Mouse (Mus musculus) cerebellum, adult 2 months (tissue): ENCODE measurements around the gene Acr. TPM values are rescaled to one million over a fixed set of nuclear protein-coding genes. Genes with fewer than 3 reads are reported as not detected.

Source experiments
- DNase-seq, 2 experiments: peaks; one replicate each; pipeline ENCODE4 v3.0.0; 2021
- H3K27ac ChIP-seq: fragments of 200-500 bp; 2 replicates; pipeline ENCODE4 v1.5.1; 2012; ENCODE audit warnings: low read length, control low read depth, inconsistent platforms; ENCODE audit not compliant: insufficient read depth
- H3K27me3 ChIP-seq: fragments of 200-500 bp; 2 replicates; pipeline ENCODE4 v1.6.1; 2012; ENCODE audit warnings: inconsistent platforms, mild to moderate bottlenecking, low read length, moderate library complexity; ENCODE audit not compliant: control insufficient read depth, insufficient read depth
- H3K4me1 ChIP-seq: fragments of 200-500 bp; 2 replicates; pipeline ENCODE4 v1.6.1; 2011; ENCODE audit warnings: low read length; ENCODE audit not compliant: control insufficient read depth, insufficient read depth
- H3K4me3 ChIP-seq: fragments of 200-500 bp; replicated peaks from 2 replicates; pipeline ENCODE3; 2011; ENCODE audit warnings: mild to moderate bottlenecking, low read depth, low read length, control low read depth; ENCODE audit not compliant: insufficient read depth
- CTCF ChIP-seq: fragments of 200-500 bp; IDR thresholded peaks from 2 replicates; pipeline ENCODE4 v1.5.1; 2011; ENCODE audit warnings: low read depth, mild to moderate bottlenecking, control low read depth, low read length, moderate library complexity, borderline replicate concordance; ENCODE audit not compliant: insufficient read depth
- POLR2A ChIP-seq: fragments of 200-500 bp; IDR thresholded peaks from 2 replicates; pipeline ENCODE4 v1.6.1; 2011; ENCODE audit warnings: low read length, control low read depth, borderline replicate concordance; ENCODE audit not compliant: insufficient read depth
- WGBS: fragments of 180-500 bp; shearing (Covaris S2); methylation state at CpG from one replicate; pipeline ENCODE4 v1.1.7; 2018; 5-methylcytosine and 5-hydroxymethylcytosine counted together
- polyA plus RNA-seq: library from polyadenylated mRNA; depleted of rRNA; stranded (reverse); fragments of >200 nt; gene quantifications from 2 replicates; pipeline ENCODE4 v1.2.3, GENCODE M21; 2012

The Acr gene
- polyA plus RNA-seq, 1 experiment: 2.4 TPM

DNA sequence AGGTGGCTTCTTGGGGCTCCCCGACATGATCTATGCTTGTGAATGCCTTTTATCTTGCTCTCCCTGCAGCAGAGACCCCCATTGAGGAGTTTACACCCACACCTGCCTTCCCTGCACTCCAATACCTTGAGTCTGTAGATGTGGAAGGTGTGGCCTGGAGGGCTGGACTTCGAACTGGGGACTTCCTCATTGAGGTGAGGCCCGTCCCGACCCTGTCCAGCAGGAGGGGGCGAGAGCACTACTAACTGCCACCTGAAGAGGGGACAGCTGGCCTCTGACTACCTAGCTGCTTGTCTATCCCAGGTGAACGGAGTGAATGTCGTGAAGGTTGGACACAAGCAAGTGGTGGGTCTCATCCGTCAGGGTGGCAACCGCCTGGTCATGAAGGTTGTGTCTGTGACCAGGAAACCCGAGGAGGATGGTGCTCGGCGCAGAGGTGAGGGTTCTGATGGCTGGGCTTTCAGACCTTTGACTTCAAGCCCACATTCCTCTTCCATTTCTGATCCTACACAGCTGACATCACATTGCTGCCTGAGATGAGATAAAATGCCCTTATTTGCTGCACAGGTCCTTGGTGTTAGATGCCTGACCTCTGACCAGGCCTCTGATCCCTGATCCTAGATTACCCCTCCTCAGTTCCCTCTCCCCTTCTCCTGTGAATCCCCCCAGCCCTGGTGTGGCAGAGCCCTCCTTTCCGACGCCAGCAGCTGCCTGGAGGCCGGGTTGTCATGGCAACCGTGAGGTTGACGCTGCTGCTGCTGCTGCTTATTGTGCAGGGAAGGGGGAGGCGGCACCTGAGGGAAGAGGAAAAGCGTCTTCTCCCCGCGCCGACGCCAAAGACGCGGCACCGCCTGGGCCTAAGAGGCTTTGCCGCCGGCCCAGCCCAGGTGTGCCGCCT is 35.9 kb upstream of the Acr start:
- no peak for TF ChIP-seq POLR2A
- TF ChIP-seq CTCF: no peak
- H3K27me3 ChIP-seq: no peaks in the 10 kb centered on the region
- WGBS: 21% methylated on average over 29 of the region's 29 CpGs
- no peak overlapping the region for H3K4me3 ChIP-seq
- H3K4me1 ChIP-seq: peaks cover 61% of the 10 kb centered on the region
- H3K27ac ChIP-seq: peak overlapping the region; percentile 9
- peak in 1 of 2 experiments; percentile 46 for DNase-seq

DNA sequence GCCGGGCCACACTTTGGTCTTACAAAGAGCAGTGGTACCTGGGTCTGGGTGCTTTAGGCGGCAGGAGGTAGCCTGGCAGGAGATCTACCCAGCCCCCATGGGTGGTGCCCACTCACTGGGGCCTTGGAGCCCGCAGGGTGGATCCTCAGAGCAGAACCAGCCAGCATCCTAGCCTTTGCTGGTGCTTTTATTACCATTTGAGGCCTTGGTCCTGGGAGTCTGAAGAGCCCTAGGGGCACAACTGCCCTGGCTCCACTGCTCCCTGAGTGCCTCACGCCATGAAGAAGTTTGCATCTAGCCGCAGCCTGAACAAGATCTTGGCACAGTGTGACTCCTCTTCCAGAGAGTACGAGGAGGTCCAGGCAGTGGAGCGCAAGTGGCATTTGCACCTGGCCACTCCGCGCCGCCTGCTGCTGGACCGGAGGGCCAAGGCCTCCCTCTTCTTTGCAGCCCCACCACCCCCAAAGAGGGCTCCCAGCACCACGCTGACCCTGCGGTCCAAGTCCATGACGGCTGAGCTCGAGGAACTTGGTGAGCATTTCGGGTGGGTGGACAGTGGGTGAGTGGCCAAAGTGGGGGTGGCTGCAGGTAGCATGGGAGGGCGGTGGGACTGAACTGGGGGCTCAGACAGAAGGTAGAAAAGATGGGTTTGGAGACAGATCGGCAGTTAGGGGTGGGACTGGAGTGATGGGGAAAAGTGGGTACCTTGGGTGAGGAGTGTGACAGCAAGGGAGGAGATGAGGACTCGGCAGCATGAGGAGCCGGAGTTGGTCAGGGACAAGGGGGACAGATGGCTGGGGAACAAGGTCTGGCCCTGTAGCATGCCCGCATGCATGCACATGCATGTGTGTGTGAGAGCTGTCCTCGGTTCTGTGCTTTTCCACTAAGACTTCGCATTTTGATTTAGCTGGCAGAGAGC is 34.9 kb upstream of the Acr start:
- TF ChIP-seq CTCF: no peak
- TF ChIP-seq POLR2A: no peak
- peak overlapping the region; percentile 34 for H3K4me3 ChIP-seq
- 19% methylated on average over 23 of the region's 23 CpGs for WGBS
- H3K4me1 ChIP-seq: peaks cover 56% of the 10 kb centered on the region
- peak in 1 of 2 experiments; percentile 57 for DNase-seq
- peak overlapping the region; percentile 9 for H3K27ac ChIP-seq
- H3K27me3 ChIP-seq: no peaks in the 10 kb centered on the region

DNA sequence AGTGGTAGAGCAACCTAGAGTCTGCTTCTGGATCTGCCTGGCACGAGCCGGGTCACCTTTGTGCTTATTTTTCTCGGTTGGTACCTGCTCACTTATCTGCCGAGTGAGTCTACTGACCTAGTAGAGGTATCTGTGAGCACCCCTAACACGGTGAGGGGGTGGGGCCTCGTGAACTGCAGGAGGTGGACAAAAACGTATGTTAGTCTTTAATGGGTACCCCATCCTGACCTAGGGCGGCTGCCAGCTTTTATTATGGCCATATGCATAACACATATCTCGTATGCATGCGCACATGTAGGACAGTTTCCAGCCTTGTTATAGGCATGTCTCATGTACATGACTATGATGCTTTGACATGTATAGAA is 34.3 kb upstream of the Acr start:
- H3K27ac ChIP-seq: peak overlapping the region; percentile 9
- WGBS: 41% methylated on average over 10 of the region's 10 CpGs
- peaks cover 54% of the 10 kb centered on the region for H3K4me1 ChIP-seq
- TF ChIP-seq CTCF (no peak), POLR2A (no peak)
- no peak overlapping the region for H3K4me3 ChIP-seq
- DNase-seq: no peak
- H3K27me3 ChIP-seq: no peaks in the 10 kb centered on the region

DNA sequence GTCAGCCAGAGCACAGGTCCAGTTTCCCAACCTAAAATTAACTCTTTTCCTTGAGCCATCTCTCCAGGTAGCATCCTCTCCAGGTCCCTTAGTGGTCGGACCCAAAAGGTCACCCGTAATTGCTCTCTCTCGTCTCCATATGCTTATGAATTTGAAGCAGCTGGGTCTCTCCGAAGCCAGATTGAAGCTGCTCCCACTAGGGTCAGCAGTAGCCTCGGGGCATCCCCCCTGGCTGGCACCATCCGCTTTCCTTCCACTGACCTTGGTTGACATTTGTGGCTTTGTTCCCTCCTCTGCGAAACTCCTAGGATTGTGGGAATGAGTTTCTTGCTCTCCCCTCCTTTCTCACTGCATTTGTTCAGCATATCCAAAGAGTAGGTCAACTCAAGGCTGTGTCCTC is 24.0 kb upstream of the Acr start:
- TF ChIP-seq POLR2A: no peak
- no peak for TF ChIP-seq CTCF
- Histone ChIP-seq H3K4me3 (no peak overlapping the region), H3K27ac (peak overlapping the region; percentile 82), H3K27me3 (no peaks in the 10 kb centered on the region), H3K4me1 (peaks cover 61% of the 10 kb centered on the region)
- peak; percentile 70 to 81 for DNase-seq
- 11% methylated on average over 7 of the region's 7 CpGs for WGBS

DNA sequence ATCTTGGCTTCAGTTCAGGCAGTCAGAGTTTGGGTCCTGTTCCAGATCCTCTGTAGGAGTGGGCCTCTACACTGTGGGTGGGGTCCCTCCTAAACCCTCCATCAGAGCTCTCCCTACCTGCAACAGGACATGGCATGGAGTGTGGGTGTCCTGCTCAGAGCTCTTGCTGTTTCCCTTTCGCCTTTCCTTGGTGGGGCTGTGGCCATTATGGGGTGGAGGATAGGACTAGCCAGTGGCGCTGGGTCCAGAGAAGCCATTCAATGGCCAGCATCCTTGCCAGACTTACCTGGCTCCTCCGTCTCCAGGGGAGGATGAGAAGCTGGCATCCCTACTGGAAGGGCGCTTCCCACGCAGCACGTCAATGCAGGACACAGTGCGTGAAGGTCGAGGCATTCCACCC is 20.8 kb upstream of the Acr start:
- Histone ChIP-seq H3K4me1 (peaks cover 80% of the 10 kb centered on the region), H3K27me3 (no peaks in the 10 kb centered on the region), H3K4me3 (no peak overlapping the region), H3K27ac (0 out of 2 replicates have a peak overlapping the region, but pooled peaks have one; percentile 16)
- peak; percentile 38 to 60 for DNase-seq
- 41% methylated on average over 8 of the region's 8 CpGs for whole genome bisulfite sequencing
- TF ChIP-seq CTCF: no peak
- TF ChIP-seq POLR2A: no peak

DNA sequence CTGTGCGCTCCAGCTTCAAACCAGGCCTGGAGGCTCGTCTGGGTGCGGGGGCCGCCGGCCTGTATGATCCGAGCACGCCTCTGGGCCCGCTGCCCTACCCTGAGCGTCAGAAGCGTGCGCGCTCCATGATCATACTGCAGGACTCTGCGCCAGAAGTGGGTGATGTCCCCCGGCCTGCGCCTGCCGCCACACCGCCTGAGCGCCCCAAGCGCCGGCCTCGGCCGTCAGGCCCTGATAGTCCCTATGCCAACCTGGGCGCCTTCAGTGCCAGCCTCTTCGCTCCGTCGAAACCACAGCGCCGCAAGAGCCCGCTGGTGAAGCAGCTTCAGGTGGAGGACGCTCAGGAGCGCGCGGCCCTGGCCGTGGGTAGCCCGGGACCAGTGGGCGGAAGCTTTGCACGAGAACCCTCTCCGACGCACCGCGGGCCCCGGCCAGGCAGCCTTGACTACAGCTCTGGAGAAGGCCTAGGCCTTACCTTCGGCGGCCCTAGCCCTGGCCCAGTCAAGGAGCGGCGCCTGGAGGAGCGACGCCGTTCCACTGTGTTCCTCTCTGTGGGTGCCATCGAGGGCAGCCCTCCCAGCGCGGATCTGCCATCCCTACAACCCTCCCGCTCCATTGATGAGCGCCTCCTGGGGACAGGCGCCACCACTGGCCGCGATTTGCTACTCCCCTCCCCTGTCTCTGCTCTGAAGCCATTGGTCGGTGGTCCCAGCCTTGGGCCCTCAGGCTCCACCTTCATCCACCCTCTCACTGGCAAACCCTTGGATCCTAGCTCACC is 20.1 kb upstream of the Acr start:
- WGBS: 34% methylated on average over 58 of the region's 58 CpGs
- H3K4me1 ChIP-seq: peaks cover 83% of the 10 kb centered on the region
- DNase-seq: peak; percentile 65 to 78
- H3K4me3 ChIP-seq: no peak overlapping the region
- no peak for TF ChIP-seq POLR2A
- TF ChIP-seq CTCF: no peak
- H3K27ac ChIP-seq: peak overlapping the region; percentile 86
- H3K27me3 ChIP-seq: no peaks in the 10 kb centered on the region

DNA sequence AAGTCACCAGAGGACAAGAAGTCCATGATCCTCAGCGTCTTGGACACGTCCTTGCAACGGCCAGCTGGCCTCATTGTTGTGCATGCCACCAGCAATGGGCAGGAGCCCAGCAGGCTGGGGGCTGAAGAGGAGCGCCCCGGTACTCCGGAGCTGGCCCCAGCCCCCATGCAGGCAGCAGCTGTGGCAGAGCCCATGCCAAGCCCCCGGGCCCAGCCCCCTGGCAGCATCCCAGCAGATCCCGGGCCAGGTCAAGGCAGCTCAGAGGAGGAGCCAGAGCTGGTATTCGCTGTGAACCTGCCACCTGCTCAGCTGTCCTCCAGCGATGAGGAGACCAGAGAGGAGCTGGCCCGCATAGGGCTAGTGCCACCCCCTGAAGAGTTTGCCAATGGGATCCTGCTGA is 19.3 kb upstream of the Acr start:
- Histone ChIP-seq H3K4me1 (peaks cover 81% of the 10 kb centered on the region), H3K27me3 (no peaks in the 10 kb centered on the region), H3K4me3 (no peak overlapping the region), H3K27ac (peak overlapping the region; percentile 86)
- DNase-seq: peak; percentile 93 to 94
- no peak for TF ChIP-seq CTCF
- TF ChIP-seq POLR2A: no peak
- 8% methylated on average over 11 of the region's 11 CpGs for WGBS

DNA sequence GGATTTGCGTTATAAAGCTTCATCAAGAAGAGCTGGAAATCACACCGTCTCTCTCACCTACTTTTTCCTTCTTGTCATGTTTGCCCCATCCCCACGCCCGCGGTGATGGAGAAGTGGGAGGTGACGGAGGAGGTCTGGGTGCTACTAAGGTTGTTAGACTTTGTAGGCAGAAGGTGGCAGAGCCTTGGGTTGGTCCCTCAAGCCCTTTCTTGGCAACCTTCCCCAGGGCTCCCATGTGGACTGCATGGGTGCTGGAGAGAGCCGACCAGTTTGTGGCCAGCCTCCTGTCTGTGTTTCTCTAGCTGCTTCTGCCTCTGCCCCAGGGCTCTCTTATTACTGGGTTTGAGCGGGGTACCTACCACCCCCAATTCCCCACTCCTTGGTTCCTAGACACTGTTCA is 17.6 kb upstream of the Acr start:
- WGBS: 76% methylated on average over 8 of the region's 8 CpGs
- no peak for TF ChIP-seq POLR2A
- no peak for TF ChIP-seq CTCF
- Histone ChIP-seq H3K27me3 (no peaks in the 10 kb centered on the region), H3K27ac (0 out of 2 replicates have a peak overlapping the region, but pooled peaks have one; percentile 4), H3K4me1 (peaks cover 83% of the 10 kb centered on the region), H3K4me3 (no peak overlapping the region)
- DNase-seq: peak in 1 of 2 experiments; percentile 46
